Mouse (Mus musculus) natural killer cell, adult 2 months (primary cell): ENCODE results near the gene Gm20716.
"Not testable (repeated sequence)": the region's sequence is repeated elsewhere in the genome, so short reads cannot be mapped to it uniquely, and the experiment has no call there.

ENCODE experiments used
- DNase-seq, 2 experiments: peaks; one replicate each; pipeline ENCODE4 v3.0.0; 2022; ENCODE audit warnings: low spot score in 2 of 2

The Gm20716 gene

DNA sequence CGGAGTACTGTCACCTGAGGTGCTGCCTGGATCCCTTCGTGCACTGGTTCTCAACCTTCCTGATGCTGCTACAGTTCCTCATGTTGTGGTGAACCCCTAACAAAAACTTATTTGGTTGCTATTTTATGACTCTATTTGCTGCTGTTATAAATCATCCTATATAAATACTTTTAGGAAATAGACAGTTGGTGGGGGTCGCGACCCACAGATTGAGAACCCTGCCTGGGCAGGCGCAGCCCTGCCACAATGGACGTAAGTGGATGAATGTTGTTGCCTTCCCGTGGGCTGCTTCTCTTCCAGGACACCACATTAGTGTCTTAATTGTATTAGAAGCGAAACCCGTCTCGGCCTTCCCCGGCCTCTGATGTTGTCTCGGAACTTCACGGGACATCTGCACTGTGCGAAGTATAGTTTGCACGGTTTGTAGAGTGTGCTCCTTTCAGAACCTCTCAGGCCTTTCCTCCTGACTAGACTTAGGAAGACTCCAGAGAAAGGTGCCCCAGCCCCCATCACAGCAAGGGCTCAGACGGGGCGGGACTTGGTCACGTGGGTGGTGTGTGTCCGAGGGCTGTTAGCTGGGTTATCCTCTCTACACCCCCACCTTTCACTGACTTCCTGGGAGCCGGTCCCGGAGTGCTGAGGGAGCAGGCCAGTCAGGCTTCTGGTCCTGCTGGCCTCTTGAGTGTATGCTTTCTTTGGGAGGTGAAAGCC is 63.3 kb downstream of the Gm20716 start:
- DNase-seq, result no peak

- no peak for DNase-seq
These were observed 68.2 kb downstream of the Gm20716 start for GRCm38 (mm10) chr2:168161978-168162377.

DNA sequence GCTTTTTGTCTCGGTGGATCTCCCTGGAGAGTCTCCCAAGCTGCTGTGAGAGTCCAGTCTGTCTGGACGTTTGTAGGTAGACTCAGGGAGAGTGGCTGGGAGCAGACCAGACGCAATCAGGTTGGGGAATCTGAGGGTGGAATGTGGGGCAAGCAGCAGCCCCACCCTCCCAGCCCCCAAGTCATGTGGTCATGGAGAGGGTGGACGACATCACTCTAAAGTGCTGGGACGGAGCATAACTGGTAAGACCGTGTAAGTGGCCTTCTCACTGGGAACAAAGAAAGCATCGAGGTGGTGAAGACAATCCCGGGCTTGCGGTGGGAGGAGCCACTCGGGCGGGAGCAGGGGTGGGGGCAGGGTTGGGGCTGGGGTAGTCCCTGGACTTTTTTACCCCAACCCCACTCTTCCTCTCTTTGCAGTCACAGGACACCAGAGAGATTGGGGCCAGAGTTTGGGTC is 68.6 kb downstream of the Gm20716 start:
- DNase-seq, result no peak

- no peak for DNase-seq
These were observed 69.7 kb downstream of the Gm20716 start for GRCm38 (mm10) chr2:168160370-168160930.

DNA sequence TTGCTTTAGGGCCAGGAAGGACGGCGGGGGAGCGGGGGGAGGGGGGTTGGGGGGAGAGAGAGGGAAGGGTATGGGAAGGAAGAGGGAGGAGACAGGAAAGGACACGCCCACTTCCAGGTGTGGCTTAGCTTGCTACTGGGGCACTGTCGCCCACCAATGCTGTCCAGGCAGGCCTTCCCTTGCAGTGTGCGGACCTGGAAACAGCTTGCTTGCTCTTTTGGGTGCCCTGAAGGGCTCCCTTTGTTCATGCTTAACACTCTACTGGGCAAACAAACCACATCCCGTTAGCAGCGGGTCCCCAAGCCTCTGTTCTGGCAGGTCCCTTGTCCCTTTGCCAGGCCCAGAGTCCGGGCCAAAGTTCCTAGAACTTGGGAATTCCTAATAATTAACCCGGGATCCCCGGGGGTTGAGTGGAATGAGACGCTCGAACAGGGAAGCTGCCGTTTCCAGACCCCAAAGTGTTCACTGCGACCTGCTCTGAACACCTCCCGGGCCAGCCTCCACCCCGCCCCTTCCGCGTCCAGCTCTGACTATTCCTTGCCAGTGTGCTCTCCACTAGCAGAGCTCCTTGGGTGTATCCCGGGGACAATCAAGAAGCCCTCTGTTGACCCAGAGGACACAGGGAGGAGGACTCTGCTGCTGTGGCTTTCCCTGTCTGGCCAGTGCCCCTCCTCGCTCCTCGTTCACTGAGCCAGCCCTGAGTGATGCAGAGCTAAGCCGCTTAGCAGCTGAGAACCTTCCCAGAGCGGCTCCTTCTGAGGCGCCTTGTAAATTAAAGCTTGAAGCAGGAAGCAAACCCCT is 71.1 kb downstream of the Gm20716 start:
- DNase-seq, result peak; percentile 26 to 31

DNA sequence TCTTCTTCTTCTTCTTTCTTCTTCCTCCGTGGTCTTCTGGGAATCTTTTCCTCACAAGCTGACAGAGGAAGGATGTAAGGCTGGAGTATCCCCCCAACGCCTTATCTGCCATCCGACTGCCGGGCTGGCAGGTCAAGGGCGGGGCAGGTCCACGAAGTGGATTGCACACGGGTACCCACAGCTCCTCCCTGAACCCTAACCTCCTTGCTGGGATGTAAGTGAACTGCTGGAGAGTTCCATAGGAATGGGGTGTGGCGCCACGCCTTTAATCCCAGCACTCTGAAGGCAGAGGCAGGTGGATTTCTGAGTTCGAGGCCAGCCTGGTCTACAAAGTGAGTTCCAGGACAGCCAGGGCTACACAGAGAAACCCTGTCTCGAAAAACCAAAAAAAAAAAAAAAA is 72.2 kb downstream of the Gm20716 start:
- not testable (repeated sequence) for DNase-seq

GRCm38 (mm10) chr2:168156361-168156760 is 73.8 kb downstream of the Gm20716 start:
- no peak for DNase-seq

- DNase-seq, result no peak
These were observed 74.5 kb downstream of the Gm20716 start for GRCm38 (mm10) chr2:168155666-168156065.

GRCm38 (mm10) chr2:168154090-168154881 is 75.9 kb downstream of the Gm20716 start:
- peak; percentile 63 to 82 for DNase-seq

- no peak for DNase-seq
These were observed 80.9 kb downstream of the Gm20716 start for GRCm38 (mm10) chr2:168149241-168149640.

DNA sequence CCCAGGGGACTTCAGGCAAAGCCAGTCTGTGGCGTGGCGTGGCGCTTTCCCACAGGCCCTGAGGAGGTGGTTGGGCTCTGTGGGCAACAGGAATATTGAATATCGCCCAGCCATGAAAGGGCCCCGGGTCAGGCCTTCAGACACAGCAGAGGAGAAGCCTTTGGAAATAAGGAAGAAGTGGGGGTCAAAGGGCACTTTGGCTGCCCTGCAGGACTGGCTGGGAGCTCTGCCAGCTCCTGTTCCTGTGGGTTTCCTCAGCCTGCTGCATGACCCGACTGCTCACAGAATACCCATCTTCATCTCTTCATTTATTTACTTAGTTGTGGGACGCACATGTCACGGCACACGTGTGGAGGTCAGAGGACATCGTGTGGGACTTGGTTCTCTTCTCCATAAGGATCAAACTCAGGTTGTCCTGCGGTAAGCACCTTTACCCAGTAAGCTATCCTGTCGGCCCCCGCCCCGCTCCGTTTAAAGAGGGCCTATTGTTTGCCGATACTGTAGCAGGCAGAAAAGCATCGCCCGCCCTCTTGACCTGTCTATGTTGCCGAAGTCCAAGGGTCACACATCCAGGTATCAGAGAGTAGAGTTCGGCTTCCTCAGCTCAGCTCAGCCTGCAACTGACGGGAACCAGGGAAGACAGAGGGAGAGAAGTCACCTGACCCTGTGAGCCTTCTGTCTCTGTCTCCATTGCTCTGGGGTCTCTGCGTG is 82.3 kb downstream of the Gm20716 start:
- no peak for DNase-seq

DNA sequence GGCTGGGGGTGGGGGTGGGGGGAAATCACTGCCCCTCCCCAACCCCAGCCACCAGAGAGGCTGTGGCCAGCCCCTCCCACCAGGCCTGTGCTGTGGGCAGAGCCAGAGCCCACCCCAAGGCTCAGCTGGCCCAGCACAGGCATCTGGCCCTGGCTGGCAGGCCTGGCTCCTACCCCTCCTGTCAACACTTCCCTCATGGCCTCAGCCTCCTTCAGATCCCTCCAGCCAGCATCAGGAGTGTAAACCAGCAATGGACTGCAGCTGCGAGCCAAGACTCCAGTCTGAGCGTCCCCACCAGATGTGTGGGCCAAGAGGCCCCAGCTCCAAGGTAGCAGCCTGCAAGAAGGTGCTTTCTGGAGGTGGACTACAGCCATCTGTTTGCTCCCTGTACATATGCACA is 84.7 kb downstream of the Gm20716 start:
- no peak for DNase-seq

GRCm38 (mm10) chr2:168143794-168144193 is 86.4 kb downstream of the Gm20716 start:
- DNase-seq, result no peak

- DNase-seq, result no peak
These were observed 93.0 kb downstream of the Gm20716 start for GRCm38 (mm10) chr2:168137161-168137560.
